Mouse (Mus musculus): Measurements from ENCODE around the gene R3hdm4.
A peak's percentile ranks its signal among the peaks of the same experiment; 100 is the strongest.

The R3hdm4 gene

GRCm38 (mm10) chr10:79924998-79925784, 4.2 kb upstream of the R3hdm4 start:
- ATAC-seq (ENCODE audit: low TSS enrichment), result no peak

DNA sequence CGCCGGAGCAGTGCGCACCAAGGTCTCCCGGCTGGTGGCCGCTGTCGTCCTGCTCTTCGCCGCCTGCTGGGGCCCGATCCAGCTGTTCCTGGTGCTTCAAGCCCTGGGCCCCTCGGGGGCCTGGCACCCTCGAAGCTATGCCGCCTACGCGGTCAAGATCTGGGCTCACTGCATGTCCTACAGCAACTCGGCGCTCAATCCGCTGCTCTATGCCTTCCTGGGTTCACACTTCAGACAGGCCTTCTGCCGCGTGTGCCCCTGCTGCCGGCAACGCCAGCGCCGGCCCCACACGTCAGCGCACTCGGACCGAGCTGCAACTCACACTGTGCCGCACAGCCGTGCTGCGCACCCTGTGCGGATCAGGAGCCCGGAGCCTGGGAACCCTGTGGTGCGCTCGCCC, 564 bp upstream of the R3hdm4 start:
- ATAC-seq (ENCODE audit: low TSS enrichment), result no peak

DNA sequence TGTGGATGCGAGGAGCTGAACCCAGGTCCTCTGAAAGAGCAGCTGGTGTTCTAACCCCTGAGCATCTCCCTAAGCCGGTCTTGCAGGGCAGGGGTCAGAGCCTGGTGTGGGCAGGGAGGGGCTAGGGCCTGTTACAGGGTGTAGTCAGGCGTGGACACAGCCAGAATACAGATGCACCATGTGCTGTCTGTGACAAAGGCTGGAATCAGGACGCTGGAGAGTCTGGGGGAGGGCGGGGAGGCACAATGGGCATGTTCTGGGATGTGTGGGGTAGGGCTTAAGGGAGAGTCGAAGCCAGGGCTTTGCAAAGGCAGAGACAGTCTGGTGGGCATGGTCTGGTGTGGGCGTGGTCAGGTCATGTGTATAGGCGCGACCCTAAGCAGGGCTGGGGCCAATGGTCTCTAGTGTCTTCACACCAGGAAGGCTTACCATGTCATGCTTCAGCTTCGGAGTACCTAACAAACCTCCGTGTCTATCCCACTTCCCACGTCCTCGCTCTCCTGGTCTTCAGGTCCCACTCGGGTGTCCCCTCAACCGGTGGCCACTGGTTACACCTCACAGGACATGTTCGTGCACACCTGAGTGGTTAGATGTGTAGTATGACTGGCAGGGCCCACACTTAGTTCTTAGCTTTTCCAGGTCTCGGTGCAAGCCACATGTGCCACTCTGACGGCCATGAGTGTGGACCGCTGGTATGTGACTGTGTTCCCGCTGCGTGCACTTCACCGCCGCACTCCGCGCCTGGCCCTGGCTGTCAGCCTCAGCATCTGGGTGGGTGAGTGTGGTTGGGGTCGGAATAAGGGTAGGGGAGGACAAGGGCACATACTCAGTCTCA, 735 bp downstream of the R3hdm4 start:
- ATAC-seq (ENCODE audit: low TSS enrichment), result no peak

DNA sequence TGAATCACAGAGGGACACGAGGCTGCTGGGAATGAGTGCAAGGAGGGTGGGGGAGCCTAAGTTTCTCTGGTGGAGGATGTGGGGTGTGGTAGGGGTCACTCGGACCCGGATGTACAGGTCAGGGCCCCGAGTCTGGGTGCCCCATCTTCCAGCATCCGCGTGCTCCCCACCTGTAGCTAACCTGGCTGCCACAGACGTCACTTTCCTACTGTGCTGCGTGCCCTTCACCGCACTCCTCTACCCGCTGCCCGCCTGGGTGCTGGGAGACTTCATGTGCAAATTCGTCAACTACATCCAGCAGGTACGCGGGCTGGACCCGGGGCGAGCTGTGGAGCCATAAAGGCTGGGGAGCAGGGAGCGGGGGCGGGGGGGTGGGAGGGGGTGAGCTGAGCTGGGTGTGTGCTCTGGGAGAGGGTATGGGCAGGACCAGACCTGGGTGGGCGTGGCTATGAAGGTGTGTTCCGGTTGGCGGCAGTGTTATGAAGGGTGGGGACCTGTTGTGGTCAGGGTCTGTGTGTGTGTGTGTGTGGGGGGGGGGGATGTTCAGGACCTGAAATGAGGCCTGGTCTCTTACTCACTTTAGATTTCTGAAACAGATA, 1.7 kb downstream of the R3hdm4 start:
- no peak for ATAC-seq (ENCODE audit: low TSS enrichment)

DNA sequence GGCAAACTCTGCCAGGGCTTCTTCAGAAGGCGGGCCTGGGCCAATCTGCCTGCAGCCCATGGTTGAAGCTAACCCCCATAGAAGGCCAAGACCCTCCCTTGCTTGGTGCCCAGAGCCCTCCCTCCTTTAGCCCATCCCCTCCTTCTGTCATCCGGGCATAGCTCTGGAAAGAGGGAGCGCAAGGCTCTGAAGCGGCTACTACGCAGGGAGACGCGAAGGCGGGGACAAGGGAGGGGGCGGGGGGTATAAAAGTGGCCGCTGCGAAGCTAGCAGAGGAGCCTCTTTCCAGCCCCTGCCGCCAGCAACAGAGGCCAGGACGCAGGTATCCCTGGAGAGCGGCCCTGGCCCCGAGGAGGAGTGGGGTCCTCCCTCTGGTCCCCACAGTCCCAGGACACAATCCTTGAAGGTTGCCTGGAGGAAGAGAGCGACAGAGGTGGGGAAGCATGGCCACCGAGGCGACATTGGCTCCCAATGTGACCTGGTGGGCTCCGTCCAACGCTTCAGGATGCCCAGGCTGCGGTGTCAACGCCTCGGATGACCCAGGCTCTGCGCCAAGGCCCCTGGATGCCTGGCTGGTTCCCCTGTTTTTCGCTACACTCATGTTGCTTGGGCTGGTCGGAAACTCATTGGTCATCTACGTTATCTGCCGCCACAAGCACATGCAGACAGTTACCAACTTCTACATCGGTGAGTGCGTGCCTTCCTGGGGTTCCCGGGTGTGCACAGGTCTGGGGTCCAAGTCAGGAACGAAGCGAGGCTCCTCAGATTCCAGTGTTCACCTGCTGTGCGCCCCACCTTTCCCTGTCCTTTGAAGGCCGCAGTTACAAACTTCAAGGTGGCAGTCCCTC, 2.6 kb downstream of the R3hdm4 start:
- ATAC-seq (ENCODE audit: low TSS enrichment), result no peak

DNA sequence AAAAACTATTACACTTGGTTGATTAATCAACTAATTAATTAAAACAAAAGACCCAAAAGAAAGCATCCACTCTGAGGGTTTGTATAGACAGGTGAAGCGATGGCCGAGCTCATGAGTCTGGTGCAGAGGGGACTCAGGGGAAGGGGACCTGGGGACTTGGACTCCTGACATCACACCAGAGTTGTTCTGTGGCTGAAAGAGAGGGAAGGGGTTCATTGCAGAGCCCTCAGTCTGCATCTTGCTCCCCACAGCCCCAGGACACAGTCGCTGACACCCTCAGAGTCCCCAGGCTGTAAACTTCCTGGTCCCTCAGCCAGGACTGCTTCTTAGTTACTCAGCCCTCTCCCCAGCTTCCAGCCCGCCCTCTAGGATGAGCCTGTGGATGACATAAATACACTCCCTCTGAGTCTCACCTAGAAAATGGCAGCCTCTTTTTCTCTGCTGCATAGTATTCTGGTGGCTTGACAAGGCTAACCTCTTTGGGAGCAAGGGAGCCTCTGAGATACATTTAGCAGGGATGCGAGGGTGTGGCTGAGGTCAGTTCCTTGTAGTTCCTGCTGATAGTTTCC, 3.4 kb downstream of the R3hdm4 start:
- no peak for ATAC-seq (ENCODE audit: low TSS enrichment)

GRCm38 (mm10) chr10:79916808-79917531, 4.0 kb downstream of the R3hdm4 start, which contains the start of gene Kiss1r:
Gene Kiss1r, plus strand, starts transcription at chr10:79916971.
- peak; percentile 81 for ATAC-seq (ENCODE audit: low TSS enrichment)

DNA sequence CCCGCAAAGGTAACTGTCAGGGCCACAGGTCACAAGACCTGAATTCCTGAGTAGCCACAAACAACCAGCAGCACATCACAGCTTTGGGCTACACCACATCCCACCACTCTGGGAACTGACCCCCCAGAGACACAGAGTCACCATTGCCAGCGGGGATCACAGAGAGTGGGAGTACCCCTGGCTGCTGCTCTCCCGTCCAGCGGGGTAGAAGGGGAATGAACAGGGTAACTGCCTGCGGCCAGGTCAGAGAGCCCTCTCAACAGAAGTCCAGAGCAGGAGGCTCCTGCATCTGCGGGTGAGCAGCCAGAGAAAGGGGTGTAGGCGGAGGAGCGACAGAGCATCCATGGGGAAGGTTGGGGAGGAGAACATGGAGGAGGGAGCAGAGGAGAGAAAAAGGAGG, 4.9 kb downstream of the R3hdm4 start:
- peak; percentile 28; the same call in 1 of the 2 replicates for ATAC-seq (ENCODE audit: low TSS enrichment)

DNA sequence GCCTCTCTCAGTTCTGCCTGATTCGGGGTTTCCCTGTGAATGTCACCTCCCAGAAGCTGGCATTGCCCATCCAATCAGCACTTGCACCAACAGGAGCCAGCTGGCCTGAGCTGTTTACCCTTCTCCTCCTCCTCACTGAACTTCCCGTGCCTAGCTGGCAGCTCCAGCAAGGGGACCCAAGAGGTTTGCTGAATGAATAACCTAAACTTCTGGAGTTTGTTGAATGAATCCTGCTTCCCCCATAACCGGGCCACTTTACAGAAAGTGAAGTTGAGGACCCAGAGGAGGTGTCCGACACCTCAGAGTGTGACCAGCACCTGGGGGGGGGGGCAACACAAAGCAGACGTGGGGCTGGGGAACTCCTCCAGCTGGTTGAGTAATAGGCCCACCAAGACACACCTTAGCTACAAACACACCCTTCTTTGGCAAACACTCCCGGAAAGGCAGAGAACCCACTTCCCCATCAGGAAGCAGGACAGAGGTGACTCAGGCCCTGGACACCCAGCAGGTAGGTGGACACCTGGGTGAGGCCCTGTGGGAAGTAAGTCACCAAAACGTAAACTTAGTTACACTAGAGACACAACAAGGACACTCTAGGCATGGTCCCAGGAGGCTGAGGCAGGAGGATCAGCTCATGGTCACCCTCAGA, 5.9 kb downstream of the R3hdm4 start:
- no peak for ATAC-seq (ENCODE audit: low TSS enrichment)

DNA sequence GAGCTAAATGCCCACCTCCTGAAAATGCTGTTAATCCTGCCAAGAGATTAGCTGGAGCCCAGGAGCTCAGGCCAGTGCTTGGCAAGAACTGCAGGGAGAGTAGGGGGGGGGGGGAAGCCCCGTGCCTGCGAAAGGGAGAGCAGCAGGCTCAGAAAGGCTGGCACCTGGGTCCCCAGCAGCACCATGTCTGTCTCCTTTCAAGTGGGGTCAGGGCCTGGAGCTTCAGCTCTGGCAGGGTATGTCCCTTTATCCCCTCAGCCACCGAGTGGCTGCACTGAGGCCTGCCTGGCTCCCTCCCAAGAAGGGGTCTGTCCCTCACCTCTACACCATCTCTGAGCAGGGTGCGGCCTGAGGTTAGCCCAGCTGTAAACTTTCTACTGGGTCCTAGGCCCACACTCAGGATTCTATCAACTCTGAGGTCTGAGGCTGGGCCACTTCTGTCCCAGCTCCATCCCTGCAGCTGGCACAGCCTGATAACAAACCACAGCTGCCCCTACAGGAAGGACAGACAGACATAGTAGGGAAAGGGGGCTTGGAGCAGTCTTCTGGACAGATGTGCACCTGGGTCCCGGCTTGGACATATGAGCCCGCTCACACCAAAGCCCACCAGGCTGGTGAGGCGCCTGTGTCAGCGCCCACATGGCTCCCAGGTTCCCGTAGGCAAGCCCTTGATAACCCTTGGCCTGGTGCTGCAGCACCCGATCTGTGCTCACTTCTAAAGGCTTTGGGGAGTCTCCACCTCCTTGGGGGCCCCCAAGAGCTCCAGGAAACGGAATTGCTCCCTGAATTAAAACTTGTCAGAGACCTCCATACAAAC, 6.7 kb downstream of the R3hdm4 start:
- ATAC-seq (ENCODE audit: low TSS enrichment), result no peak

DNA sequence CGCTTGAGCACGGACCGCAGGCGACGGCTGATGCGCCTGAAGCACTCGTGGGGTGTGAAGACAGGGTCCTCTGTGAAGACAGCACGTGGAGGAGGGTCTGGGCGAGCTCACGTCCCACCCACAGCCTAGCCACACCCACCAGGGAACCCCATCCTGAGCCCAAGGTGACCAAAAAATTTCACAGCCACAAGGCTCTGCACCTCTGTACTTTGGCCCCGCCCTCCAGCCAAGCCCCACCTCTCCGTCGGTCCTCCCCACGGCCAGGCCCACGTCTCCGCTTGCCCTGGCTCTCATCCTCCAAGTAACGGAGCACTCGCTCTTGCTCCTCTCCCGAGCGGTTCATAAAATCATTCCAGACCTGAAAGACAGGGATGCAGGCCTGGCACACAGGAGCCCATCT, 8.6 kb downstream of the R3hdm4 start:
- ATAC-seq (ENCODE audit: low TSS enrichment), result no peak

DNA sequence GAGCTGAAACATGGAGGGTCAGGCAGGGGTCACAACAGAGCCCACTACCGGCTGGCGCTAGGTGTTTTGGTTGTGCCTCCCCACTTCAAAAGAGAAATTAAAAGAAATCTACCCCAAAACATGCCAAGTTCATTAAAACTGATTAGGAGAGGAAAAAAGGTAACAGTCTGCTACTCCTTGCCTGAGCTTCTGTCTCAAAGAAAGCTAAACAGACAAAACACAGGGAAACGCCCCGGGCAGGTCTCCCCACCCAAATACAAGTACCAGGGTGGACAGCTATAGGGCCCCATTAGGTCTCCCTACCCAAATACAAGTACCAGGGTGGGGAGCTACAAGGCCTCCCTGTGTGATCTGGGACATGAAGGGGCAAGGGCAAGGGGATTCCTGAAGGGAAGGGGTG, 10.5 kb downstream of the R3hdm4 start, which contains the start of gene Gm26602:
Gene Gm26602 (plus strand): TSS at position 301 of the 400 bp plus-strand sequence.
- ATAC-seq (ENCODE audit: low TSS enrichment), result no peak

DNA sequence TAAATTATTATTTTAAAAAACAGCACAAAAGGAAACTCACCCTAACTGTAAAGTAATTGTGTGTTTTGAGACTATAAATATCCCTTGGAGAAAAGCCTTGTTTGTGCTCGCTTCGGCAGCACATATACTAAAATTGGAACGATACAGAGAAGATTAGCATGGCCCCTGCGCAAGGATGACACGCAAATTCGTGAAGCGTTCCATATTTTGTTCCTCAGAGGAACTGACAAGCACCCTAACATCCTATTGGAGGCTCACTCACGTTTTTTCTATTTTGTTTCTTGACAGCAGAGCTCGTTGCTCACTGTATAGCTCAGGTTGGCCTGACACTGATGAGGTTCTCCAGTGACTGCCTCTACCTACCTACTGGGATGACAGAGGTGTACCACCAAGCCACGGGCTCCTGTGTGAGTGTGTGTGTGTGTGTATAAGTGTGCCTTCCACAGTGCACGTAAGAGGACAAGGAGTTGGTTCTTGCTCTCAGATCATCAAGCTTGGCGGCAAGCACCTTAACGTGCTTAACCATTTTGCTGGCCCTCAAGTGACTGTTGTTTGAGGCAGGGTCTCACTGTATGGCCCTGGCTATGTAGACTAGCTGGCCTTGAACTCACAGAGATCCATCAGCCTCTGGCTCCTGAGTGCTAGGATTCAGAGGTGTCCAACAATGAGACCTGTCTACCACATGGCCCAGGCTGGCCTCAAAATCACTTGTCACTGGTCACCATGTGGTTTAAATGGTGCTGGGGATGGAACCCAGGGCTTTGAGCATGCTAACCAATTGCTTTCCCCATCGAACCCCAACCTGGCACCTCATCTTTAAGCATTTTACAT, 11.7 kb downstream of the R3hdm4 start:
- ATAC-seq (ENCODE audit: low TSS enrichment), result peak; percentile 26

DNA sequence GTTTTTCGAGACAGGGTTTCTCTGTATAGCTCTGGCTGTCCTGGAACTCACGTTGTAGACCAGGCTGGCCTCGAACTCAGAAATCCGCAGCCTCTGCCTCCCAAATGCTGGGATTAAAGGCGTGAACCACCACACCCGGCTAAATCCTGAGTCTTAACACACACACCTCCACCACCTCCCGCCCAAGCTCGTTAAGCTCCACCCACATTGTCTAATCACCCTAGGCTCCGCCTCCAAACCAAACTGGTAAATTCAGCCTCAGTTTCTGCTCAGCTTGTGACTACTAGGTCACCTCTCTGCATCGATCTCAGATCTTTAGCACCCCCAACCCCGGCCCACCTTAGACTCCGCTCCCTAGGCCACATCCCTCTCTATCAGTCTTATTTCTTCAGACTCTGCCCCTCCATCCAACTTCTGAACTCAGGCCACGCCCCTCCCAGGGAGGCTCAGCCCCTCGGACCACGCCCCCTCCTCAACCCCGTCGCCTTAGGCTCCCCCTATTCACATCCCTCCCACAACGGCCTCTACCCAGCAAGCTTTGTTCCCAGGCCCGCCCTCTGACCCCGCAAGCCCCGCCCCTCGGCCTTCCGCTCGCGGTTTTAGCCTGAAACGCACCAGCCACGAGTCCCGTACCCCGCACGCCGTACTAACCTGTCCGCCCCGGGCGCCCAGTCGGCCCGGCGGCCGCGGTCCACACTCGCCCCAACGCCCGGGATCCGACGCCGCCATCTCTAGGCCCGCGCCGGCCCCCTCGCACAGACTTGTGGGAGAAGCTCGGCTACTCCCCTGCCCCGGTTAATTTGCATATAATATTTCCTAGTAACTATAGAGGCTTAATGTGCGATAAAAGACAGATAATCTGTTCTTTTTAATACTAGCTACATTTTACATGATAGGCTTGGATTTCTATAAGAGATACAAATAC, 12.6 kb downstream of the R3hdm4 start, which contains the start of gene Med16:
Gene Med16 (minus strand): TSS at position 757 of the 925 bp plus-strand sequence.
- ATAC-seq (ENCODE audit: low TSS enrichment), result peak; percentile 84

GRCm38 (mm10) chr10:79907415-79907814, 13.6 kb downstream of the R3hdm4 start:
- ATAC-seq (ENCODE audit: low TSS enrichment), result no peak

GRCm38 (mm10) chr10:79906712-79907111, 14.3 kb downstream of the R3hdm4 start:
- ATAC-seq (ENCODE audit: low TSS enrichment), result no peak

GRCm38 (mm10) chr10:79900951-79901410, 20.0 kb downstream of the R3hdm4 start:
- ATAC-seq (ENCODE audit: low TSS enrichment), result peak; percentile 87
